Mouse (Mus musculus) WW6 (cell line): Measurements from ENCODE around the gene Meox2.
A peak's percentile ranks its signal among the peaks of the same experiment; 100 is the strongest.

Experiments used
- DNase-seq: peaks from one replicate; pipeline ENCODE4 v3.0.0-alpha.2; 2013; ENCODE audit warnings: low read depth, low spot score

Meox2 gene

GRCm38 (mm10) chr12:37108390-37108738, at the start of gene Meox2:
Gene Meox2, plus strand, starts transcription at chr12:37108540.
- DNase-seq, result no peak

GRCm38 (mm10) chr12:37072636-37073035, 35.7 kb upstream of the Meox2 start:
- DNase-seq, result no peak

- DNase-seq, result no peak
These were observed 31.0 kb upstream of the Meox2 start for GRCm38 (mm10) chr12:37077308-37077707.

- peak; percentile 24 for DNase-seq
These were observed 28.3 kb upstream of the Meox2 start for GRCm38 (mm10) chr12:37080005-37080404.

- DNase-seq, result no peak
These were observed 1.8 kb upstream of the Meox2 start for GRCm38 (mm10) chr12:37106541-37106940.

GRCm38 (mm10) chr12:37107150-37107549, 1.2 kb upstream of the Meox2 start:
- no peak for DNase-seq

GRCm38 (mm10) chr12:37107713-37108389, 489 bp upstream of the Meox2 start:
- DNase-seq, result no peak

GRCm38 (mm10) chr12:37108819-37109473, 606 bp downstream of the Meox2 start:
- DNase-seq, result no peak

- no peak for DNase-seq
These were observed 1.2 kb downstream of the Meox2 start for GRCm38 (mm10) chr12:37109474-37110012.

GRCm38 (mm10) chr12:37110977-37111376, 2.6 kb downstream of the Meox2 start:
- DNase-seq, result no peak

- no peak for DNase-seq
These were observed 10.9 kb downstream of the Meox2 start for GRCm38 (mm10) chr12:37119246-37119645.

- no peak for DNase-seq
These were observed 15.4 kb downstream of the Meox2 start for GRCm38 (mm10) chr12:37123763-37124162.

- DNase-seq, result no peak
These were observed 33.9 kb downstream of the Meox2 start for GRCm38 (mm10) chr12:37142080-37142703.

- no peak for DNase-seq
These were observed 35.5 kb downstream of the Meox2 start for GRCm38 (mm10) chr12:37143879-37144278.

- no peak for DNase-seq
These were observed 59.4 kb downstream of the Meox2 start for GRCm38 (mm10) chr12:37167742-37168141.

- DNase-seq, result no peak
These were observed 65.0 kb downstream of the Meox2 start for GRCm38 (mm10) chr12:37173324-37173723.

- no peak for DNase-seq
These were observed 75.3 kb downstream of the Meox2 start for GRCm38 (mm10) chr12:37183689-37184088.

- DNase-seq, result no peak
These were observed 80.7 kb downstream of the Meox2 start for GRCm38 (mm10) chr12:37188940-37189488.
